Mouse (Mus musculus): ENCODE data around the gene Rgs19. TPM values are rescaled to one million over a fixed set of nuclear protein-coding genes. Genes with fewer than 3 reads are reported as not detected.
A peak's percentile ranks its signal among the peaks of the same experiment; 100 is the strongest.

The Rgs19 gene
- polyA plus RNA-seq, 1 experiment from 2014 or later = 67.7 TPM

DNA sequence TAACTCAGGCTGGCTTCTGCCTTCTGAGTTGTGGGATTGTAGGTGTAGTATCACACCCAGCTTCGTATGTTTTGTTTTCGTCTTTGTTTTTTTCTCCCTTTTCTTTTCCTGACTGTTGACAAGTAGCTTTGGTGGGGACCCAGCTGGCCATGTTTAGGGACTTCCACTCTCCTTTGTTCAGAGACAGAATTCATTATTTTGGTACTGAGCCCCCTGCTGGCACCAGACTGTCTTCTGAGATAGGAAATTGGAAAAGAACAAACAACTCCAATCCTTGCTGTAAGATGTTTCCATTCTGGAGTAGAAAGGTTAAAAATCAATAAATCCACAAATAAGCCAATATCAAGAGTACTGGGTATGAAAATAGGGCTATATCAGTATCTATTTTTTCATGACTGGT lies 17.4 kb downstream of the Rgs19 start:
- Histone ChIP-seq H3K4me1 (ENCODE audit: insufficient read depth, low read length) (peaks cover 28% of the 10 kb centered on the region), H3K9me3 (ENCODE audit: low read length) (no peaks in the 10 kb centered on the region), H3K27me3 (ENCODE audit: insufficient read depth, low read length) (peaks cover 20% of the 10 kb centered on the region), H3K4me2 (replicated peaks; ENCODE audit: low read depth, low read length) (no peak overlapping the region), H3K27ac (ENCODE audit: low read length) (peak overlapping the region; percentile 63), H3K4me3 (ENCODE audit: low read length) (no peak overlapping the region), H3K36me3 (ENCODE audit: insufficient read depth, low read length) (no peaks in the 10 kb centered on the region), H3K9ac (replicated peaks; ENCODE audit: low read length) (no peak overlapping the region)
- WGBS = 62% methylated on average over 2 of the region's 2 CpGs
- no peak for ATAC-seq (ENCODE audit: low FRiP score, low TSS enrichment)

DNA sequence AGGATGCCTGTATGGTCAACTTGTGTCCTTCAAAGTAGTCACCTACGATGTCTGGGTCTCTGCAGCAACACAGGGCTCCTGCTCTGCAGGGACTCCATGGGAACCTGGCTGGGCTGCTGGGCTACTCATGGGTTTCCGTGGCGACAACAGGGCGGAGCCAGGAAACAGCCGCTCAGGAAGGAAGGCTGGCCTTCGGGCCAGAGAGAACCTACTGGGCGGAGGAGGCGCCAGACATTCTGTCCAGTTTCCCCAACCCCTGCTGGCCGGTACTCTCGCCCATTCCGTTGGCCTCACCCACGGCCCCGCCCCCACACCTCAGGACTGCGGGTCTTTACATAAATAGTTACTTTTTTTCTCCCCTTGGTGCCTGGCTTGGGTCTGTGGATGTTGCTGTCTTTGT lies 18.3 kb downstream of the Rgs19 start:
- Histone ChIP-seq H3K27ac (ENCODE audit: low read length) (peak overlapping the region; percentile 63; the same call in 1 of the 2 replicates), H3K4me1 (ENCODE audit: insufficient read depth, low read length) (peaks cover 27% of the 10 kb centered on the region), H3K27me3 (ENCODE audit: insufficient read depth, low read length) (peaks cover 30% of the 10 kb centered on the region), H3K36me3 (ENCODE audit: insufficient read depth, low read length) (no peaks in the 10 kb centered on the region), H3K9me3 (ENCODE audit: low read length) (no peaks in the 10 kb centered on the region), H3K9ac (replicated peaks; ENCODE audit: low read length) (peak overlapping the region; percentile 49; the same call in 1 of the 2 replicates), H3K4me2 (replicated peaks; ENCODE audit: low read depth, low read length) (peak overlapping the region; percentile 55), H3K4me3 (ENCODE audit: low read length) (peak overlapping the region; percentile 27)
- 2% methylated on average over 14 of the region's 14 CpGs for WGBS
- peak; percentile 34 for ATAC-seq (ENCODE audit: low FRiP score, low TSS enrichment)

- no peak overlapping the region for H3K27ac ChIP-seq (ENCODE audit: low read length)
- H3K36me3 ChIP-seq (ENCODE audit: insufficient read depth, low read length) = no peaks in the 10 kb centered on the region
- H3K9ac ChIP-seq (replicated peaks; ENCODE audit: low read length) = no peak overlapping the region
- H3K4me1 ChIP-seq (ENCODE audit: insufficient read depth, low read length) = peaks cover 33% of the 10 kb centered on the region
- H3K4me2 ChIP-seq (replicated peaks; ENCODE audit: low read depth, low read length) = no peak overlapping the region
- H3K4me3 ChIP-seq (ENCODE audit: low read length) = no peak overlapping the region
- H3K27me3 ChIP-seq (ENCODE audit: insufficient read depth, low read length) = peaks cover 35% of the 10 kb centered on the region
- ATAC-seq (ENCODE audit: low FRiP score, low TSS enrichment) = no peak
- 78% methylated on average over 4 of the region's 4 CpGs for WGBS
- no peaks in the 10 kb centered on the region for H3K9me3 ChIP-seq (ENCODE audit: low read length)
These were observed 18.8 kb downstream of the Rgs19 start for GRCm38 (mm10) chr2:181674934-181675333.

DNA sequence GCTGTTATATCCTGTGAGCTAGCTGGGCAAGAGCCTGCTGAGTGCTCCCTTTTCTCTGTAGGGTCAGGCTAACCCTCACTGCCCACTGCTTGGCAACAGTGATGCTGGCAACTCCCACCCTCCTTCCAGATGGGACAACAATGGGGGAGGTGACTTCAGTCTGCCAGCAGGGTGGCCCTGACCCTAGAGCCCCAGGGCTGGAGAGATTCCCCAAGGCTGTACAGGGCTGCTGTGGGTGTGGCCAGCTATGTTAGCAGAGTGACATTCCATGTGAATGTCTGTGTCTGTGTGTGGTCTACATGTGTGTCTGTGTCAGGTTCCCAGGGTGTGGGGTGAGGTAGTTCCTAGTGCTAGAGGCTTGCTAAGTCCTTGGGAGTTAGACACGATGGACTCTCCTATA lies 20.3 kb downstream of the Rgs19 start:
- no peak overlapping the region for H3K27ac ChIP-seq (ENCODE audit: low read length)
- peaks cover 49% of the 10 kb centered on the region for H3K27me3 ChIP-seq (ENCODE audit: insufficient read depth, low read length)
- no peak overlapping the region for H3K4me2 ChIP-seq (replicated peaks; ENCODE audit: low read depth, low read length)
- no peaks in the 10 kb centered on the region for H3K9me3 ChIP-seq (ENCODE audit: low read length)
- no peak for ATAC-seq (ENCODE audit: low FRiP score, low TSS enrichment)
- WGBS = 56% methylated on average over 1 of the region's 1 CpGs
- H3K36me3 ChIP-seq (ENCODE audit: insufficient read depth, low read length) = no peaks in the 10 kb centered on the region
- no peak overlapping the region for H3K4me3 ChIP-seq (ENCODE audit: low read length)
- no peak overlapping the region for H3K9ac ChIP-seq (replicated peaks; ENCODE audit: low read length)
- peaks cover 28% of the 10 kb centered on the region for H3K4me1 ChIP-seq (ENCODE audit: insufficient read depth, low read length)

- H3K9ac ChIP-seq (replicated peaks; ENCODE audit: low read length) = no peak overlapping the region
- peak overlapping the region; percentile 55; the same call in 1 of the 2 replicates for H3K4me3 ChIP-seq (ENCODE audit: low read length)
- ATAC-seq (ENCODE audit: low FRiP score, low TSS enrichment) = no peak
These were observed 21.8 kb downstream of the Rgs19 start for GRCm38 (mm10) chr2:181671984-181672383.

GRCm38 (mm10) chr2:181671326-181671725 lies 22.5 kb downstream of the Rgs19 start, which contains the start of gene Sox18:
Sox18 (minus strand) TSS chr2:181671640.
- Histone ChIP-seq H3K9ac (replicated peaks; ENCODE audit: low read length) (peak within 1 kb of the TSS; percentile 60), H3K36me3 (ENCODE audit: insufficient read depth, low read length) (no peaks in the 10 kb centered on the region), H3K27me3 (ENCODE audit: insufficient read depth, low read length) (peaks cover 53% of the 10 kb centered on the region), H3K4me2 (replicated peaks; ENCODE audit: low read depth, low read length) (peak within 1 kb of the TSS; percentile 72), H3K9me3 (ENCODE audit: low read length) (no peaks in the 10 kb centered on the region; the same call in 1 of the 2 replicates), H3K4me3 (ENCODE audit: low read length) (peak within 1 kb of the TSS; percentile 55), H3K27ac (ENCODE audit: low read length) (peak within 1 kb of the TSS; percentile 51), H3K4me1 (ENCODE audit: insufficient read depth, low read length) (peaks cover 28% of the 10 kb centered on the region)
- ATAC-seq (ENCODE audit: low FRiP score, low TSS enrichment) = peak; percentile 6; the same call in 1 of the 2 replicates
- 0% methylated on average over 43 of the region's 43 CpGs for whole genome bisulfite sequencing

More at GRCm38 (mm10) chr2:181671984-181672383, 21.8 kb downstream of the Rgs19 start:
- 22% methylated on average over 7 of the region's 7 CpGs for WGBS
- no peak overlapping the region for H3K27ac ChIP-seq (ENCODE audit: low read length)
- peaks cover 53% of the 10 kb centered on the region for H3K27me3 ChIP-seq (ENCODE audit: insufficient read depth, low read length)
- peaks cover 28% of the 10 kb centered on the region for H3K4me1 ChIP-seq (ENCODE audit: insufficient read depth, low read length)
- peak overlapping the region; percentile 72 for H3K4me2 ChIP-seq (replicated peaks; ENCODE audit: low read depth, low read length)
- no peaks in the 10 kb centered on the region; the same call in 1 of the 2 replicates for H3K9me3 ChIP-seq (ENCODE audit: low read length)
- no peaks in the 10 kb centered on the region for H3K36me3 ChIP-seq (ENCODE audit: insufficient read depth, low read length)

GRCm38 (mm10) chr2:181670913-181671311 lies 22.9 kb downstream of the Rgs19 start:
- Histone ChIP-seq H3K4me1 (ENCODE audit: insufficient read depth, low read length) (peaks cover 26% of the 10 kb centered on the region), H3K27ac (ENCODE audit: low read length) (peak overlapping the region; percentile 51), H3K9me3 (ENCODE audit: low read length) (no peaks in the 10 kb centered on the region; the same call in 1 of the 2 replicates), H3K36me3 (ENCODE audit: insufficient read depth, low read length) (no peaks in the 10 kb centered on the region), H3K27me3 (ENCODE audit: insufficient read depth, low read length) (peaks cover 53% of the 10 kb centered on the region), H3K4me2 (replicated peaks; ENCODE audit: low read depth, low read length) (peak overlapping the region; percentile 72), H3K4me3 (ENCODE audit: low read length) (peak overlapping the region; percentile 55), H3K9ac (replicated peaks; ENCODE audit: low read length) (peak overlapping the region; percentile 60)
- WGBS = under 1% methylated on average over 41 of the region's 41 CpGs
- ATAC-seq (ENCODE audit: low FRiP score, low TSS enrichment) = no peak

DNA sequence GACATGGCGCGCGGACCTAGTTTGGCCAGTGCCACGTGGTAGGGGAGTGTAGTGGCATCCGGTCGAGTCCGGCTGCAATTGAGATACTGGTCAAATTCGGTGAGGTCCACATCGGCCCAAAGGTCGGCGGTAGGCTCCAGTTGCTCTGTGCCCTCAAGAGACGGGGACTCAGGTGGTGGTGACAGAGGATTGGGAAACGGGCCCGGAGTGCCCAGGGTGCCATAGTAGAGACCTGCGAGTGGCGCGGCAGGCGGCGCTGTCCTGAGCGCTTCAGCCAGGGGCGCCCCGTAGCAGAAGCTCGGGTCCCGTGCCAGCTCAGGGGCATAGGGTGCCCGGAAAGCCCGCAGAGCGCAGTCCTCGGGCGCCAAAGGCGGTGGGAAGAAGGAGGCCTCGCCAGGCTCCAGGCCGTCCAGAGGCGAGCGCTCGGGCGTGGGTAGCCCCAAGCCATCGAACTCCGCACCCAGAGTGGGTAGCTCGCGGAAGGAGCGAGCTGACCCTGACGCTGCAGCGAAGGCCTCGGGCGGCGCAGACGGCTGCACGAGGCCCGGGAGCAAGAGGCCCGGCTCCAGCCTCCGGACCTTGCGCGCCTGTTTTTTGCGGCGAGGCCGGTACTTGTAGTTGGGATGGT lies 23.4 kb downstream of the Rgs19 start:
- Histone ChIP-seq H3K4me1 (ENCODE audit: insufficient read depth, low read length) (peaks cover 21% of the 10 kb centered on the region), H3K27ac (ENCODE audit: low read length) (peak overlapping the region; percentile 51), H3K9ac (replicated peaks; ENCODE audit: low read length) (peak overlapping the region; percentile 60), H3K4me2 (replicated peaks; ENCODE audit: low read depth, low read length) (peak overlapping the region; percentile 72), H3K9me3 (ENCODE audit: low read length) (no peaks in the 10 kb centered on the region; the same call in 1 of the 2 replicates), H3K36me3 (ENCODE audit: insufficient read depth, low read length) (no peaks in the 10 kb centered on the region), H3K27me3 (ENCODE audit: insufficient read depth, low read length) (peaks cover 53% of the 10 kb centered on the region), H3K4me3 (ENCODE audit: low read length) (peak overlapping the region; percentile 55)
- 4% methylated on average over 56 of the region's 56 CpGs for WGBS
- ATAC-seq (ENCODE audit: low FRiP score, low TSS enrichment) = peak; percentile 27; the same call in 1 of the 2 replicates

DNA sequence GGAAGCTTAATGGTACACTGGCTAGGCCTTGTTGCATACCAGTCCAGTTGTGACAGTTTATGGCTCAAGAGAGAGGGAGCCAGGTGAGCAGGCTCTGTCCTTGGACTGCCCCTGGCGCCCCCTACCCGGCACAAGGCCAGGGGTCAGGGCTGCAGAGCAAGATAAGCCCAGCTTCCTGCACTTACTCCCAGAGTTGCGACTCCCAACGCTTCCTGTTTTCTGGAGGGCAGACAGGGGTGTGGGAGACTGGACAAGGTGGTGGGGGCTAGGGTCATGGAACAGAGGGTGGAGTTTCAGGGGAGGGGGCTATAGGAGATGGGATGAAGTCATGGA lies 30.5 kb downstream of the Rgs19 start:
- peak overlapping the region; percentile 83 for H3K27ac ChIP-seq (ENCODE audit: low read length)
- no peak overlapping the region for H3K4me2 ChIP-seq (replicated peaks; ENCODE audit: low read depth, low read length)
- no peak overlapping the region for H3K9ac ChIP-seq (replicated peaks; ENCODE audit: low read length)
- H3K27me3 ChIP-seq (ENCODE audit: insufficient read depth, low read length) = 0 out of 2 replicates have a peak, but pooled peaks cover 1% of the 10 kb centered on the region
- peaks cover 10% of the 10 kb centered on the region; the same call in 1 of the 2 replicates for H3K4me1 ChIP-seq (ENCODE audit: insufficient read depth, low read length)
- 18% methylated on average over 4 of the region's 4 CpGs for WGBS
- H3K9me3 ChIP-seq (ENCODE audit: low read length) = no peaks in the 10 kb centered on the region; the same call in 1 of the 2 replicates
- H3K4me3 ChIP-seq (ENCODE audit: low read length) = no peak overlapping the region
- peak; percentile 51 for ATAC-seq (ENCODE audit: low FRiP score, low TSS enrichment)
- H3K36me3 ChIP-seq (ENCODE audit: insufficient read depth, low read length) = no peaks in the 10 kb centered on the region
